Mouse (Mus musculus): ENCODE measurements around the gene Plxnd1. TPM values are rescaled to one million over a fixed set of nuclear protein-coding genes. Genes with fewer than 3 reads are reported as not detected.

Gene Plxnd1
- polyA plus RNA-seq (2015; fragmentation: Nextera tagmentation; extraction: Ambion mirVana), result 8.2 and 9.6 TPM in 2 replicates

GRCm38 (mm10) chr6:115994877-115995520 lies at the start of gene Plxnd1:
Plxnd1 (minus strand) TSS chr6:115995005.
- Histone ChIP-seq H3K36me3 (ENCODE audit: control insufficient read depth, insufficient read depth) (no peaks in the 10 kb centered on the region), H3K27me3 (replicated peaks; ENCODE audit: control insufficient read depth, insufficient read depth, low read length) (peaks cover 27% of the 10 kb centered on the region), H3K9ac (ENCODE audit: low read depth, low read length) (peak within 1 kb of the TSS; percentile 41), H3K27ac (ENCODE audit: low read depth, low read length) (peak within 1 kb of the TSS; percentile 73), H3K9me3 (ENCODE audit: control insufficient read depth) (no peaks in the 10 kb centered on the region), H3K4me2 (replicated peaks; ENCODE audit: low read depth) (peak within 1 kb of the TSS; percentile 86), H3K4me1 (replicated peaks; ENCODE audit: control insufficient read depth, insufficient read depth, low read length) (no peaks in the 10 kb centered on the region), H3K4me3 (ENCODE audit: low read depth, low read length) (peak within 1 kb of the TSS; percentile 52)
- WGBS, result under 1% methylated on average over 37 of the region's 51 CpGs
- TF ChIP-seq CTCF (IDR thresholded peaks at IDR 0.05; ENCODE audit: low read depth), result no peak
- peak; percentile 84 for ATAC-seq

GRCm38 (mm10) chr6:116044039-116044438 lies 49.2 kb upstream of the Plxnd1 start:
- 51% methylated on average over 2 of the region's 2 CpGs for WGBS
- no peak overlapping the region for H3K4me2 ChIP-seq (replicated peaks; ENCODE audit: low read depth)
- ATAC-seq, result no peak

GRCm38 (mm10) chr6:116038222-116038621 lies 43.4 kb upstream of the Plxnd1 start:
- WGBS, result 83% methylated on average over 2 of the region's 2 CpGs
- ATAC-seq, result no peak
- no peak for TF ChIP-seq CTCF (IDR thresholded peaks at IDR 0.05; ENCODE audit: low read depth)
- Histone ChIP-seq H3K4me1 (replicated peaks; ENCODE audit: control insufficient read depth, insufficient read depth, low read length) (no peaks in the 10 kb centered on the region), H3K27me3 (replicated peaks; ENCODE audit: control insufficient read depth, insufficient read depth, low read length) (no peaks in the 10 kb centered on the region), H3K36me3 (ENCODE audit: control insufficient read depth, insufficient read depth) (0 out of 2 replicates have a peak, but pooled peaks cover 5% of the 10 kb centered on the region), H3K9me3 (ENCODE audit: control insufficient read depth) (0 out of 2 replicates have a peak, but pooled peaks cover 3% of the 10 kb centered on the region), H3K4me3 (ENCODE audit: low read depth, low read length) (no peak overlapping the region), H3K27ac (ENCODE audit: low read depth, low read length) (no peak overlapping the region), H3K4me2 (replicated peaks; ENCODE audit: low read depth) (no peak overlapping the region), H3K9ac (ENCODE audit: low read depth, low read length) (no peak overlapping the region)

More at GRCm38 (mm10) chr6:116044039-116044438, 49.2 kb upstream of the Plxnd1 start:
- Histone ChIP-seq H3K36me3 (ENCODE audit: control insufficient read depth, insufficient read depth) (0 out of 2 replicates have a peak, but pooled peaks cover 7% of the 10 kb centered on the region), H3K27ac (ENCODE audit: low read depth, low read length) (no peak overlapping the region), H3K9me3 (ENCODE audit: control insufficient read depth) (0 out of 2 replicates have a peak, but pooled peaks cover 3% of the 10 kb centered on the region), H3K9ac (ENCODE audit: low read depth, low read length) (no peak overlapping the region), H3K4me1 (replicated peaks; ENCODE audit: control insufficient read depth, insufficient read depth, low read length) (no peaks in the 10 kb centered on the region), H3K4me3 (ENCODE audit: low read depth, low read length) (no peak overlapping the region), H3K27me3 (replicated peaks; ENCODE audit: control insufficient read depth, insufficient read depth, low read length) (no peaks in the 10 kb centered on the region)
- no peak for TF ChIP-seq CTCF (IDR thresholded peaks at IDR 0.05; ENCODE audit: low read depth)

- WGBS, result 79% methylated on average over 5 of the region's 5 CpGs
- H3K4me2 ChIP-seq (replicated peaks; ENCODE audit: low read depth), result no peak overlapping the region
- no peak overlapping the region for H3K27ac ChIP-seq (ENCODE audit: low read depth, low read length)
- no peaks in the 10 kb centered on the region for H3K4me1 ChIP-seq (replicated peaks; ENCODE audit: control insufficient read depth, insufficient read depth, low read length)
- H3K27me3 ChIP-seq (replicated peaks; ENCODE audit: control insufficient read depth, insufficient read depth, low read length), result no peaks in the 10 kb centered on the region
- no peak for TF ChIP-seq CTCF (IDR thresholded peaks at IDR 0.05; ENCODE audit: low read depth)
- H3K9ac ChIP-seq (ENCODE audit: low read depth, low read length), result no peak overlapping the region
- no peak overlapping the region for H3K4me3 ChIP-seq (ENCODE audit: low read depth, low read length)
- no peaks in the 10 kb centered on the region for H3K36me3 ChIP-seq (ENCODE audit: control insufficient read depth, insufficient read depth)
- H3K9me3 ChIP-seq (ENCODE audit: control insufficient read depth), result no peaks in the 10 kb centered on the region
- peak; percentile 65 for ATAC-seq
These were observed 42.6 kb upstream of the Plxnd1 start for GRCm38 (mm10) chr6:116037281-116037831.

- TF ChIP-seq CTCF (IDR thresholded peaks at IDR 0.05; ENCODE audit: low read depth), result no peak
- ATAC-seq, result no peak
- Histone ChIP-seq H3K4me1 (replicated peaks; ENCODE audit: control insufficient read depth, insufficient read depth, low read length) (no peaks in the 10 kb centered on the region), H3K36me3 (ENCODE audit: control insufficient read depth, insufficient read depth) (no peaks in the 10 kb centered on the region), H3K4me3 (ENCODE audit: low read depth, low read length) (no peak overlapping the region), H3K27me3 (replicated peaks; ENCODE audit: control insufficient read depth, insufficient read depth, low read length) (no peaks in the 10 kb centered on the region), H3K4me2 (replicated peaks; ENCODE audit: low read depth) (no peak overlapping the region), H3K27ac (ENCODE audit: low read depth, low read length) (no peak overlapping the region), H3K9ac (ENCODE audit: low read depth, low read length) (no peak overlapping the region), H3K9me3 (ENCODE audit: control insufficient read depth) (no peaks in the 10 kb centered on the region)
- WGBS, result 82% methylated on average over 2 of the region's 2 CpGs
These were observed 41.8 kb upstream of the Plxnd1 start for GRCm38 (mm10) chr6:116036555-116036954.

- WGBS, result 91% methylated on average over 5 of the region's 5 CpGs
- no peaks in the 10 kb centered on the region for H3K36me3 ChIP-seq (ENCODE audit: control insufficient read depth, insufficient read depth)
- no peak overlapping the region for H3K27ac ChIP-seq (ENCODE audit: low read depth, low read length)
- no peak overlapping the region for H3K4me2 ChIP-seq (replicated peaks; ENCODE audit: low read depth)
- no peaks in the 10 kb centered on the region for H3K9me3 ChIP-seq (ENCODE audit: control insufficient read depth)
- no peak overlapping the region for H3K4me3 ChIP-seq (ENCODE audit: low read depth, low read length)
- no peak for ATAC-seq
- H3K27me3 ChIP-seq (replicated peaks; ENCODE audit: control insufficient read depth, insufficient read depth, low read length), result no peaks in the 10 kb centered on the region
- H3K9ac ChIP-seq (ENCODE audit: low read depth, low read length), result no peak overlapping the region
- no peaks in the 10 kb centered on the region for H3K4me1 ChIP-seq (replicated peaks; ENCODE audit: control insufficient read depth, insufficient read depth, low read length)
- TF ChIP-seq CTCF (IDR thresholded peaks at IDR 0.05; ENCODE audit: low read depth), result no peak
These were observed 36.2 kb upstream of the Plxnd1 start for GRCm38 (mm10) chr6:116031052-116031451.

Data from intestine, postnatal 0 days (tissue).